Mouse (Mus musculus): ENCODE measurements at regions not wholly inside any gene's neighbourhood (a gene's known extent, or its start where the extent isn't known, plus 50 kb on each side); places are given as distances from the start of the nearest gene placed in this dataset.

GRCm38 (mm10) chr16:87069294-87069693 lies 284.7 kb upstream of the N6amt1 start:
- DNase-seq (ENCODE audit: low read depth, low spot score): peak; percentile 55

GRCm38 (mm10) chr16:87067981-87068380 lies 286.0 kb upstream of the N6amt1 start:
- peak; percentile 32 for DNase-seq (ENCODE audit: low read depth, low spot score)

GRCm38 (mm10) chr16:87067523-87067922 lies 286.5 kb upstream of the N6amt1 start:
- DNase-seq (ENCODE audit: low read depth, low spot score): no peak

GRCm38 (mm10) chr16:87060473-87060872 lies 293.5 kb upstream of the N6amt1 start:
- no peak for DNase-seq (ENCODE audit: low read depth, low spot score)

GRCm38 (mm10) chr16:87049741-87050383 lies 304.1 kb upstream of the N6amt1 start:
- DNase-seq (ENCODE audit: low read depth, low spot score): no peak

- DNase-seq (ENCODE audit: low read depth, low spot score): no peak
These were observed 309.0 kb upstream of the N6amt1 start for GRCm38 (mm10) chr16:87044773-87045561.

- peak; percentile 94 for DNase-seq (ENCODE audit: low read depth, low spot score)
These were observed 310.3 kb upstream of the N6amt1 start for GRCm38 (mm10) chr16:87043689-87044088.

GRCm38 (mm10) chr16:87040366-87040765 lies 313.6 kb upstream of the N6amt1 start:
- no peak for DNase-seq (ENCODE audit: low read depth, low spot score)

- DNase-seq (ENCODE audit: low read depth, low spot score): no peak
These were observed 314.1 kb upstream of the N6amt1 start for GRCm38 (mm10) chr16:87039861-87040260.

GRCm38 (mm10) chr16:87037061-87037460 lies 316.9 kb upstream of the N6amt1 start:
- DNase-seq (ENCODE audit: low read depth, low spot score): no peak

GRCm38 (mm10) chr16:87031836-87032235 lies 322.1 kb upstream of the N6amt1 start:
- DNase-seq (ENCODE audit: low read depth, low spot score): no peak

- DNase-seq (ENCODE audit: low read depth, low spot score): peak; percentile 40
These were observed 325.4 kb upstream of the N6amt1 start for GRCm38 (mm10) chr16:87028516-87029145.

- DNase-seq (ENCODE audit: low read depth, low spot score): no peak
These were observed 326.4 kb upstream of the N6amt1 start for GRCm38 (mm10) chr16:87027621-87028020.

- DNase-seq (ENCODE audit: low read depth, low spot score): peak; percentile 83
These were observed 331.9 kb upstream of the N6amt1 start for GRCm38 (mm10) chr16:87022041-87022440.

GRCm38 (mm10) chr16:87017107-87017670 lies 336.8 kb upstream of the N6amt1 start:
- DNase-seq (ENCODE audit: low read depth, low spot score): peak; percentile 36

GRCm38 (mm10) chr16:87001579-87001978 lies 352.4 kb upstream of the N6amt1 start:
- DNase-seq (ENCODE audit: low read depth, low spot score): no peak

GRCm38 (mm10) chr16:87001135-87001534 lies 352.9 kb upstream of the N6amt1 start:
- DNase-seq (ENCODE audit: low read depth, low spot score): no peak

- no peak for DNase-seq (ENCODE audit: low read depth, low spot score)
These were observed 382.3 kb upstream of the N6amt1 start for GRCm38 (mm10) chr16:86971691-86972090.

GRCm38 (mm10) chr16:86949681-86950080 lies 404.3 kb upstream of the N6amt1 start:
- DNase-seq (ENCODE audit: low read depth, low spot score): peak; percentile 14

GRCm38 (mm10) chr16:86945531-86946144 lies 408.3 kb upstream of the N6amt1 start:
- DNase-seq (ENCODE audit: low read depth, low spot score): peak; percentile 41

GRCm38 (mm10) chr16:86945058-86945457 lies 408.9 kb upstream of the N6amt1 start:
- DNase-seq (ENCODE audit: low read depth, low spot score): no peak

- no peak for DNase-seq (ENCODE audit: low read depth, low spot score)
These were observed 419.0 kb upstream of the N6amt1 start for GRCm38 (mm10) chr16:86934989-86935388.

Measured in 3T3-L1 (cell line).